Mouse (Mus musculus) midbrain, embryonic 16.5 days (tissue): ENCODE results near the gene Aco1. TPM values are rescaled to one million over a fixed set of nuclear protein-coding genes. Genes with fewer than 3 reads are reported as not detected.

Experiments
- ATAC-seq: fragments of 200-750 bp; cut with Nextera tagmentation; 2 replicates; pipeline ENCODE4 v1.8.0; 2017; ENCODE audit warnings: moderate TSS enrichment
- H3K27ac ChIP-seq: fragments of 300-500 bp; sonication (generic); 2 replicates; pipeline ENCODE4 v1.5.1; 2014; ENCODE audit warnings: mild to moderate bottlenecking, low read length, mixed read lengths
- H3K27me3 ChIP-seq: fragments of 300-500 bp; sonication (generic); 2 replicates; pipeline ENCODE4 v1.6.1; 2014; ENCODE audit warnings: low read depth, low read length, mixed read lengths; ENCODE audit not compliant: control insufficient read depth, insufficient read depth
- H3K36me3 ChIP-seq: fragments of 300-500 bp; sonication (generic); 2 replicates; pipeline ENCODE4 v1.6.1; 2014; ENCODE audit warnings: mild to moderate bottlenecking, low read length, moderate library complexity, mixed read lengths; ENCODE audit not compliant: control insufficient read depth, insufficient read depth
- H3K4me1 ChIP-seq: fragments of 300-500 bp; sonication (generic); 2 replicates; pipeline ENCODE4 v1.6.1; 2014; ENCODE audit warnings: mild to moderate bottlenecking, low read length, mixed read lengths; ENCODE audit not compliant: control insufficient read depth, insufficient read depth
- H3K4me2 ChIP-seq: fragments of 300-500 bp; sonication (generic); 2 replicates; pipeline ENCODE4 v1.6.1; 2014; ENCODE audit warnings: mild to moderate bottlenecking, low read length, mixed read lengths
- H3K4me3 ChIP-seq: fragments of 300-500 bp; sonication (generic); 2 replicates; pipeline ENCODE4 v1.5.1; 2014; ENCODE audit warnings: low read depth, mild to moderate bottlenecking, low read length, moderate library complexity, mixed read lengths
- H3K9ac ChIP-seq: fragments of 300-500 bp; sonication (generic); 2 replicates; pipeline ENCODE4 v1.6.1; 2014; ENCODE audit warnings: low read depth, low read length, mixed read lengths
- H3K9me3 ChIP-seq: fragments of 300-500 bp; sonication (generic); replicated peaks from 2 replicates; pipeline ENCODE4 v1.6.1; 2014; ENCODE audit warnings: mild to moderate bottlenecking, low read length, mixed read lengths; ENCODE audit not compliant: control insufficient read depth, poor library complexity, severe bottlenecking
- WGBS: fragments of 180-500 bp; shearing (Covaris S2); extraction: QIAGEN DNeasy Blood & Tissue Kit; methylation state at CpG from one replicate; pipeline ENCODE4 v1.1.7; 2014; 5-methylcytosine and 5-hydroxymethylcytosine counted together
- polyA plus RNA-seq: library from polyadenylated mRNA; unstranded; fragments of >200 nt; fragmentation: Nextera tagmentation; extraction: Ambion mirVana; gene quantifications from 2 replicates; pipeline ENCODE4 v1.2.1, GENCODE M21; 2015

Aco1 gene
- polyA plus RNA-seq, 1 experiment from 2014 or later, result 46.0 TPM

GRCm38 (mm10) chr4:40136519-40136918 lies 6.4 kb upstream of the Aco1 start:
- 91% methylated on average over 4 of the region's 4 CpGs for WGBS
- no peak for ATAC-seq
- Histone ChIP-seq H3K4me3 (no peak overlapping the region), H3K4me1 (no peaks in the 10 kb centered on the region), H3K36me3 (no peaks in the 10 kb centered on the region), H3K9me3 (no peaks in the 10 kb centered on the region), H3K27me3 (no peaks in the 10 kb centered on the region), H3K9ac (no peak overlapping the region), H3K4me2 (no peak overlapping the region), H3K27ac (no peak overlapping the region)

GRCm38 (mm10) chr4:40139663-40140255 lies 3.1 kb upstream of the Aco1 start:
- H3K4me1 ChIP-seq, result peaks cover 12% of the 10 kb centered on the region
- 80% methylated on average over 3 of the region's 3 CpGs for WGBS
- ATAC-seq, result no peak
- no peaks in the 10 kb centered on the region for H3K9me3 ChIP-seq
- no peak overlapping the region for H3K9ac ChIP-seq
- H3K27ac ChIP-seq, result no peak overlapping the region
- H3K4me3 ChIP-seq, result no peak overlapping the region
- no peak overlapping the region for H3K4me2 ChIP-seq
- H3K36me3 ChIP-seq, result no peaks in the 10 kb centered on the region
- no peaks in the 10 kb centered on the region for H3K27me3 ChIP-seq

GRCm38 (mm10) chr4:40143533-40143871 lies 621 bp downstream of the Aco1 start:
- peak overlapping the region; percentile 86 for H3K4me3 ChIP-seq
- H3K9me3 ChIP-seq, result no peaks in the 10 kb centered on the region
- no peaks in the 10 kb centered on the region for H3K36me3 ChIP-seq
- peaks cover 16% of the 10 kb centered on the region for H3K4me1 ChIP-seq
- WGBS, result 0% methylated on average over 27 of the region's 27 CpGs
- H3K4me2 ChIP-seq, result peak overlapping the region; percentile 55
- no peaks in the 10 kb centered on the region for H3K27me3 ChIP-seq
- H3K27ac ChIP-seq, result peak overlapping the region; percentile 94
- peak overlapping the region; percentile 87 for H3K9ac ChIP-seq
- no peak for ATAC-seq

- H3K4me1 ChIP-seq, result peaks cover 16% of the 10 kb centered on the region
- no peaks in the 10 kb centered on the region for H3K9me3 ChIP-seq
- no peaks in the 10 kb centered on the region for H3K36me3 ChIP-seq
- 13% methylated on average over 1 of the region's 1 CpGs for WGBS
- no peaks in the 10 kb centered on the region for H3K27me3 ChIP-seq
- ATAC-seq, result no peak
- peak overlapping the region; percentile 40 for H3K9ac ChIP-seq
- H3K27ac ChIP-seq, result no peak overlapping the region
- H3K4me2 ChIP-seq, result peak overlapping the region; percentile 55
- peak overlapping the region; percentile 86 for H3K4me3 ChIP-seq
These were observed 1.7 kb downstream of the Aco1 start for GRCm38 (mm10) chr4:40144543-40144942.

GRCm38 (mm10) chr4:40144981-40145380 lies 2.1 kb downstream of the Aco1 start:
- 0 out of 2 replicates have a peak overlapping the region, but pooled peaks have one; percentile 86 for H3K4me3 ChIP-seq
- peaks cover 16% of the 10 kb centered on the region for H3K4me1 ChIP-seq
- no peak overlapping the region for H3K27ac ChIP-seq
- no peaks in the 10 kb centered on the region for H3K9me3 ChIP-seq
- ATAC-seq, result no peak
- H3K27me3 ChIP-seq, result no peaks in the 10 kb centered on the region
- H3K4me2 ChIP-seq, result peak overlapping the region; percentile 55
- H3K9ac ChIP-seq, result no peak overlapping the region
- WGBS, result 61% methylated on average over 3 of the region's 3 CpGs
- H3K36me3 ChIP-seq, result no peaks in the 10 kb centered on the region

GRCm38 (mm10) chr4:40148281-40148680 lies 5.4 kb downstream of the Aco1 start:
- Histone ChIP-seq H3K9ac (no peak overlapping the region), H3K4me3 (no peak overlapping the region), H3K4me2 (no peak overlapping the region), H3K27me3 (no peaks in the 10 kb centered on the region), H3K36me3 (no peaks in the 10 kb centered on the region), H3K27ac (no peak overlapping the region), H3K9me3 (no peaks in the 10 kb centered on the region), H3K4me1 (peaks cover 12% of the 10 kb centered on the region)
- ATAC-seq, result no peak
- WGBS, result 92% methylated on average over 5 of the region's 5 CpGs

- peaks cover 1% of the 10 kb centered on the region for H3K4me1 ChIP-seq
- no peaks in the 10 kb centered on the region for H3K36me3 ChIP-seq
- 93% methylated on average over 7 of the region's 7 CpGs for WGBS
These were observed 7.2 kb downstream of the Aco1 start for GRCm38 (mm10) chr4:40150046-40150445.

GRCm38 (mm10) chr4:40152771-40153170 lies 9.9 kb downstream of the Aco1 start:
- no peak overlapping the region for H3K4me3 ChIP-seq
- ATAC-seq, result no peak
- H3K4me1 ChIP-seq, result no peaks in the 10 kb centered on the region
- no peak overlapping the region for H3K4me2 ChIP-seq
- no peaks in the 10 kb centered on the region for H3K9me3 ChIP-seq
- 98% methylated on average over 2 of the region's 2 CpGs for WGBS
- H3K9ac ChIP-seq, result no peak overlapping the region
- no peaks in the 10 kb centered on the region for H3K36me3 ChIP-seq
- H3K27me3 ChIP-seq, result no peaks in the 10 kb centered on the region
- no peak overlapping the region for H3K27ac ChIP-seq

More at GRCm38 (mm10) chr4:40150046-40150445, 7.2 kb downstream of the Aco1 start:
- H3K27ac ChIP-seq, result no peak overlapping the region
- no peak overlapping the region for H3K9ac ChIP-seq
- H3K9me3 ChIP-seq, result no peaks in the 10 kb centered on the region
- no peak overlapping the region for H3K4me3 ChIP-seq
- ATAC-seq, result no peak
- no peak overlapping the region for H3K4me2 ChIP-seq
- no peaks in the 10 kb centered on the region for H3K27me3 ChIP-seq

GRCm38 (mm10) chr4:40153500-40153899 lies 10.6 kb downstream of the Aco1 start:
- WGBS, result 94% methylated on average over 4 of the region's 4 CpGs
- Histone ChIP-seq H3K27ac (no peak overlapping the region), H3K9me3 (no peaks in the 10 kb centered on the region), H3K9ac (no peak overlapping the region), H3K4me3 (no peak overlapping the region), H3K4me1 (no peaks in the 10 kb centered on the region), H3K36me3 (no peaks in the 10 kb centered on the region), H3K27me3 (no peaks in the 10 kb centered on the region), H3K4me2 (no peak overlapping the region)
- no peak for ATAC-seq
